Mouse (Mus musculus) forebrain, embryonic 11.5 days (tissue): ENCODE measurements around the gene Myo15b. TPM values are rescaled to one million over a fixed set of nuclear protein-coding genes. Genes with fewer than 3 reads are reported as not detected.

Experiments used
- ATAC-seq: fragments of 200-750 bp; cut with Nextera tagmentation; replicated peaks from 2 replicates; pipeline ENCODE4 v1.8.0; 2017; ENCODE audit warnings: moderate TSS enrichment; ENCODE audit not compliant: low FRiP score
- DNase-seq: peaks from one replicate; pipeline ENCODE4 v3.0.0-alpha.2; 2017; ENCODE audit warnings: low spot score
- H3K27ac ChIP-seq: fragments of 300-500 bp; sonication (generic); 2 replicates; pipeline ENCODE4 v1.5.1; 2014; ENCODE audit warnings: low read depth, low read length
- H3K27me3 ChIP-seq: fragments of 300-500 bp; sonication (generic); 2 replicates; pipeline ENCODE4 v1.6.1; 2014; ENCODE audit warnings: mild to moderate bottlenecking, low read length, mixed read lengths; ENCODE audit not compliant: control insufficient read depth, insufficient read depth
- H3K36me3 ChIP-seq: fragments of 300-500 bp; sonication (generic); 2 replicates; pipeline ENCODE4 v1.6.1; 2014; ENCODE audit warnings: mild to moderate bottlenecking, low read length, moderate library complexity, mixed read lengths; ENCODE audit not compliant: control insufficient read depth, insufficient read depth
- H3K4me1 ChIP-seq: fragments of 300-500 bp; sonication (generic); replicated peaks from 2 replicates; pipeline ENCODE4 v1.6.1; 2014; ENCODE audit warnings: low read length, mixed read lengths; ENCODE audit not compliant: control insufficient read depth, insufficient read depth
- H3K4me2 ChIP-seq: fragments of 300-500 bp; sonication (generic); 2 replicates; pipeline ENCODE4 v1.6.1; 2014; ENCODE audit warnings: low read depth, mild to moderate bottlenecking, low read length, moderate library complexity, mixed read lengths; ENCODE audit not compliant: severe bottlenecking
- H3K4me3 ChIP-seq: fragments of 300-500 bp; sonication (generic); 2 replicates; pipeline ENCODE4 v1.5.1; 2014; ENCODE audit warnings: low read depth, low read length
- H3K9ac ChIP-seq: fragments of 300-500 bp; sonication (generic); 2 replicates; pipeline ENCODE4 v1.6.1; 2014; ENCODE audit warnings: low read length
- H3K9me3 ChIP-seq: fragments of 300-500 bp; sonication (generic); 2 replicates; pipeline ENCODE4 v1.6.1; 2016; ENCODE audit warnings: low read length, mixed read lengths; ENCODE audit not compliant: control insufficient read depth
- WGBS: fragments of 180-500 bp; shearing (Covaris S2); extraction: QIAGEN DNeasy Blood & Tissue Kit; methylation state at CpG from one replicate; pipeline ENCODE4 v1.1.7; 2014; 5-methylcytosine and 5-hydroxymethylcytosine counted together
- polyA plus RNA-seq: library from polyadenylated mRNA; unstranded; fragments of >200 nt; fragmentation: Nextera tagmentation; extraction: Ambion mirVana; gene quantifications from 2 replicates; pipeline ENCODE4 v1.2.1, GENCODE M21; 2014

Gene Myo15b
- polyA plus RNA-seq, 1 experiment from 2014 or later, result not detected

DNA sequence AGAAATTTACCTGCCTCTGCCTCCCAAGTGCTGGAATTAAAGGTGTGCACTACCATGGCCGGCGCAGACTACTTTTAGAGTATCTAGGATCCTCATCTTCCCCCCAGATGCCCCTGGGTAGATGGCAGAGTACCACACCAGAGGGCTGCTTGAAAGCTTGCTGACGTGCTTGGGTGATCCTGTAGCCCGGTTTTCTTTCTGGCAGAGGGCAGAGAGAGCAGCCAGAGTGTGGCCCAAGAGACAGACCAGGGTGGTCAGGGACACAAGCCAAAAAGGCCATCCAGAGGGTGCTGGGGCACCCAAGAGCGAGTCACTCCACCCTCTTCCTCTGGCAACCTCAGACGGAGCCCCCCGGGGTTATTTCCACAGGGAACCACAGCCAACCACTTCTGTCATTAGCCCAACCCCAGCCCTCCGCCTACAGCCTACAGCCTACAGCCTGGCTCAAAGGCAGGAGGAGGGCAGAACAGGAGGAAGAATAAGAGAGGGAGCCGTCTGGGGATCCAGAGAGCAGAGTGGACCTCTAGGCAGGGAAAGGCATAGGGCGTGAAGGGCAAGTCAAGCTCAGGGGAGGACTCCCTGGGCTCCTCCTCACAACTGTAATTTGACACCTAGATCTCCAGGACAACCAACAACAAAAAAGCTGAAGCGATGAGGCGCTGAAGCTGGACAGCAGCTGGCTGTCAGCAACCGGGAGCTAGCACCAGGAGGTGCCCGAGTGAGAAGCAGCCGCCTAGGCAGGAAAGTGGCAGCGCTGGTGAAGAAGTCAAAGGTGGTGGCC, 41.5 kb downstream of the Myo15b start, which contains the start of gene Smim5:
Gene Smim5 (plus strand): TSS at position 481 of the 781 bp plus-strand sequence.
- H3K9me3 ChIP-seq, result no peaks in the 10 kb centered on the region
- peaks cover 10% of the 10 kb centered on the region; the same call in 1 of the 2 replicates for H3K4me1 ChIP-seq
- peaks cover 3% of the 10 kb centered on the region; the same call in 1 of the 2 replicates for H3K36me3 ChIP-seq
- H3K9ac ChIP-seq, result peak within 1 kb of the TSS; percentile 6; the same call in 1 of the 2 replicates
- 0 out of 2 replicates have a peak within 1 kb of the TSS, but pooled peaks have one; percentile 15 for H3K4me2 ChIP-seq
- 35% methylated on average over 16 of the region's 16 CpGs for WGBS
- peak; percentile 55 for DNase-seq
- H3K27ac ChIP-seq, result no peak within 1 kb of the TSS
- no peak within 1 kb of the TSS for H3K4me3 ChIP-seq
- ATAC-seq, result no peak
- no peaks in the 10 kb centered on the region for H3K27me3 ChIP-seq

DNA sequence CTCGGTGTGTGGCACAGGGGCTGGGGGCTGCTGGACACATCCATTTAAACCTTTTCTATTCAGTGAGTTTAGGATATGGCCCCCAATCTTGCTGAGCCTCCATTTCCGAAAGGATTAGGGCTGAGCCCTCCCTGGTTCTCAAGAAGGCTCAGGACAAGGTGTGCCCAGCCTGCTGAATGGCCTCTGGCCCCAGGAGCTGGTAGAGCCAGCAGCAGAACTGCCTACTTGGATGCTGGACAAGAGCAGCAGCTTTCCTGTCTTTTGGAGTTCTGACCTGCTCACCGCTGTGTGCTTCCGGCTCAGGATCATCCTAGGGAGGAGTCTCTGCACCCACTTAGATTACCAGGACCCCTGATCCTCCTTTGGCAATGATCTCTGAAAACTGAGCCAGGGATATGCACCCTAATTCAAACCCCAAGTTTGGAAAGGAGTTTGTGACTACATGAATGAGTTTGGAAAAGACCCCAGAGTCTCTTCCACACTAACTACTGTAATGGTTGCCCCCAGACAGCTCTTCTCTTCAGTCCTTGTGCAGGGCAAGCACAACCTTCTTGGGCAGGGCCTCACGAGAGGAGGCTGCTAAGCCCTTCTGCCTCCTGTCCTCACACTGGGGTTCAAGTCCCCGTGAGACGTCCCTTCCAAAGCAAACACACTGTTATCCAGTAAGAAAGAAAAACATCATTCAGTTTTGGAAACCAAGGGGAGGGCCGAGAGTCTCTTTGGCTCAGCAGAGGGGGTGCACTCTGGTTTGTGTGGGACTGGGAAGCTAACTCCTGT, 42.5 kb downstream of the Myo15b start:
- DNase-seq, result no peak
- Histone ChIP-seq H3K27ac (no peak overlapping the region), H3K4me3 (no peak overlapping the region), H3K36me3 (no peaks in the 10 kb centered on the region), H3K4me2 (0 out of 2 replicates have a peak overlapping the region, but pooled peaks have one; percentile 15), H3K9me3 (no peaks in the 10 kb centered on the region), H3K4me1 (peaks cover 10% of the 10 kb centered on the region; the same call in 1 of the 2 replicates), H3K27me3 (no peaks in the 10 kb centered on the region), H3K9ac (peak overlapping the region; percentile 6; the same call in 1 of the 2 replicates)
- 74% methylated on average over 8 of the region's 8 CpGs for WGBS
- no peak for ATAC-seq

DNA sequence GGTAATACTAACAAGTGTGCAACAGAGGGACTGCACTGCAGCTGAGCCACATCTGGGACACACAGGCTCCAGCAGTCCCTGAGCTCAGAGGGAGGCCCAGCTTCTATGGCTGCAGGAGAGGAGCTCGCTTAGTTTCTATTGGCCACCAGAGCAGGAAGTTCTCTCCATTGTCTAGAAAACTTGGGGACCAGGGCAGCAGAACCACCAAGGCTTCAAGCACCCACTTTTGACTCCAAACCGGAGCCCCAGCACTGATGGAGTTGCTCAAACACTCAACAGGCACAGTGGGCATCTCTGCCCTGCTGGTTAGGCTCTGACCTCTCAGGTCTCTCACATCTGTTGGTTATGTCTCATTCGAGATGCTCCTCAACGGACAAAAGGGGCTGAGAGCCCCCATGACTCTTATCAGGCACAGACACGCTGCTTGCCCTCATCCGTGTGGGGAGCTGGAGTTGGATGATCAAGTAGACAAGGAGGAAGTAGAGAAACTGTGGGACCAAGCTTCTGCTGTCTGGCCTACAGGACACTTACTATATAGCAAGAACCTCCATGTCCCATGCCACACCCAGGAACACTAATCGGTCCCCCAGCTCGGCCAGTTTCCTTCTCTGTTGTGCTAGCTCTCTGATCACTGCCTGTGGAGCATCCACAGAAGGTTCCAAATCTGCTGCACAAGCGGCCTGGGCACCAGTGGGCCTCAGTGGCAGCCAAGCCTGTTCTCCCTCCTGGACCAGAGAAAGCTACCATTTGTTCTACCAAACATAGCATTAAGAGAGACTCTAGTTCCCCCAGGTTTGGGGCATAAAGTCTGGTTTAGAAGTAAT, 43.3 kb downstream of the Myo15b start:
- WGBS, result 94% methylated on average over 9 of the region's 9 CpGs

GRCm38 (mm10) chr11:115902177-115902576, 44.0 kb downstream of the Myo15b start:
- peaks cover 10% of the 10 kb centered on the region; the same call in 1 of the 2 replicates for H3K4me1 ChIP-seq
- H3K4me3 ChIP-seq, result no peak overlapping the region
- ATAC-seq (no peak), DNase-seq (no peak)
- 90% methylated on average over 5 of the region's 5 CpGs for WGBS
- H3K9ac ChIP-seq, result no peak overlapping the region
- no peaks in the 10 kb centered on the region for H3K9me3 ChIP-seq
- no peak overlapping the region for H3K4me2 ChIP-seq
- no peaks in the 10 kb centered on the region for H3K36me3 ChIP-seq
- H3K27ac ChIP-seq, result peak overlapping the region; percentile 39
- no peaks in the 10 kb centered on the region for H3K27me3 ChIP-seq

More for the DNA sequence above, 43.3 kb downstream of the Myo15b start:
- H3K4me1 ChIP-seq, result peaks cover 10% of the 10 kb centered on the region; the same call in 1 of the 2 replicates
- 0 out of 2 replicates have a peak overlapping the region, but pooled peaks have one; percentile 2 for H3K4me2 ChIP-seq
- ATAC-seq (no peak), DNase-seq (peak; percentile 46)
- H3K36me3 ChIP-seq, result no peaks in the 10 kb centered on the region
- H3K4me3 ChIP-seq, result no peak overlapping the region
- peak overlapping the region; percentile 18; the same call in 1 of the 2 replicates for H3K27ac ChIP-seq
- no peaks in the 10 kb centered on the region for H3K27me3 ChIP-seq
- no peaks in the 10 kb centered on the region for H3K9me3 ChIP-seq
- H3K9ac ChIP-seq, result no peak overlapping the region

DNA sequence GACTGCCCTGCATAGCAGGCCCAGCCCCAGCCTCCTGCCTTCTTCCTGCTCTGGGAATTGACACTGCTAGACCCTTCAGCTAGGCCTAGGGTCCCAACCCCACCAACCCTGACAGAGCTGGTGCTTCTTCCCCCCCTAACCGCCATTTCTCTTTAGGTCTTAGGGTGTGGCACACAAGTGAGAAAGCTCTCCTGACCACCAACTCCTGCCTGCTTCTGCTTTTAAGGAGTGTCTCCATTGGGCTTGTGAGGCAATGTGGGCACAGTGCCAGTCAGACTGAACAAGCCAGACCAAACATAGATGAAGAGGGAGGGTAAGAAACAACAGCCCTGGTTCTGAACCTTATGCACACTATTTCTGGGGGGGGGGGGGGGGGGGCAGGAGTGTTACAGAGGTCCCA, 44.6 kb downstream of the Myo15b start:
- peaks cover 10% of the 10 kb centered on the region; the same call in 1 of the 2 replicates for H3K4me1 ChIP-seq
- no peak for ATAC-seq
- no peaks in the 10 kb centered on the region for H3K27me3 ChIP-seq
- no peak for DNase-seq
- H3K9me3 ChIP-seq, result no peaks in the 10 kb centered on the region
- 93% methylated on average over 1 of the region's 1 CpGs for WGBS
- H3K4me3 ChIP-seq, result no peak overlapping the region
- 0 out of 2 replicates have a peak overlapping the region, but pooled peaks have one; percentile 6 for H3K27ac ChIP-seq
- H3K36me3 ChIP-seq, result no peaks in the 10 kb centered on the region
- H3K4me2 ChIP-seq, result no peak overlapping the region
- H3K9ac ChIP-seq, result no peak overlapping the region

DNA sequence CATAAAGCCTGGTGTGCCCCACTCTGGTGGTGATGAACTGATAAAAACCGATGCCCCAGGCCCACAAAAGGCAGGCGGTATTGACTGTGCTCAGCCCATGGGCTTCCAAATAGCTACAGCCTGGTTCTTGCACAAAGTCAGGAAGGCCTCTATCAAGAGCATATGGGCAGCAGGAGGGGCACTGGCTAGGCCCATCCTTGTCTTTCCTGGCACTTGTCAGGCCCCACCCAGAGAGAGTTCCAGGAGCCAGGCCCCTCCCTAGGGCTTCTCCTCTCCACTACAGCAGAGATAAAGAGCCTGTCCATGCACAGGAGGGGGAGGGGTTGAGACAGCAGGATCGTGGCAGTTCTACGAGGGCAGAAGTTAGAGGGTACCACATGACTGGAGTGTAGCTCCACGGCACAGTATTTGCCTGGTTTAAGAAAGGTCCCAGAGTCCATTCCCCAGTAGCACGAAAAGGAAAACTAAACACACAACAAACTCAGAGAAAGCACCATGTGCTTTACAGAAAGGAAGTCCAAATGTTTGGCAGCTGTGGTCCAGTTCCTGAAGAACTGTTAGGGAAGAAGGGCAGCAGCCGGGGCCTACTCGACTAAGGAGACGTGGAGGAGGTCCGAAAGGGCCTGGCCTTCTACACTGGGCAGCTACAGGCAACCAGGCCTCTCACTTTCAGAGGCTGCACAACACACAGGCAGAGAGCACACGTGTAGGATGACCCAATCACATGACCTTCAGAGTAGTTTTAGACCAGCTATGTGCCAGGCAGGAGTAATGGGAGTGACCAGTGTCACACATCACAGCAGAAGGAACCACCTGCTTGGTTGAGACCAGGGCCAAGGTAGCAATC, 45.4 kb downstream of the Myo15b start:
- H3K36me3 ChIP-seq, result no peaks in the 10 kb centered on the region

GRCm38 (mm10) chr11:115904231-115904955, 46.2 kb downstream of the Myo15b start:
- Histone ChIP-seq H3K4me1 (peaks cover 10% of the 10 kb centered on the region; the same call in 1 of the 2 replicates), H3K36me3 (no peaks in the 10 kb centered on the region), H3K9ac (no peak overlapping the region), H3K9me3 (no peaks in the 10 kb centered on the region), H3K27ac (no peak overlapping the region), H3K27me3 (no peaks in the 10 kb centered on the region), H3K4me3 (no peak overlapping the region), H3K4me2 (no peak overlapping the region)
- ATAC-seq (no peak), DNase-seq (no peak)
- 88% methylated on average over 8 of the region's 8 CpGs for WGBS

More for the DNA sequence above, 45.4 kb downstream of the Myo15b start:
- no peak overlapping the region for H3K4me2 ChIP-seq
- peak; percentile 54 for DNase-seq
- no peaks in the 10 kb centered on the region for H3K9me3 ChIP-seq
- no peak overlapping the region for H3K9ac ChIP-seq
- H3K27ac ChIP-seq, result 0 out of 2 replicates have a peak overlapping the region, but pooled peaks have one; percentile 6
- H3K4me3 ChIP-seq, result no peak overlapping the region
- no peaks in the 10 kb centered on the region for H3K27me3 ChIP-seq
- no peak for ATAC-seq
- WGBS, result 83% methylated on average over 11 of the region's 11 CpGs
- peaks cover 10% of the 10 kb centered on the region; the same call in 1 of the 2 replicates for H3K4me1 ChIP-seq
